Mouse (Mus musculus) testis, adult 2 months (tissue): ENCODE measurements around the gene Pdcd6ip. TPM values are rescaled to one million over a fixed set of nuclear protein-coding genes. Genes with fewer than 3 reads are reported as not detected.

Experiments used
- H3K27ac ChIP-seq: fragments of 200-500 bp; 2 replicates; pipeline ENCODE4 v1.5.1; 2012; ENCODE audit warnings: low read depth, low read length; ENCODE audit not compliant: control insufficient read depth, insufficient read depth
- H3K27me3 ChIP-seq: fragments of 200-500 bp; 2 replicates; pipeline ENCODE4 v1.6.1; 2012; ENCODE audit warnings: mild to moderate bottlenecking, low read length, moderate library complexity; ENCODE audit not compliant: control insufficient read depth, insufficient read depth
- H3K36me3 ChIP-seq: fragments of 200-500 bp; 2 replicates; pipeline ENCODE4 v1.6.1; 2012; ENCODE audit warnings: mild to moderate bottlenecking, low read length; ENCODE audit not compliant: control insufficient read depth, insufficient read depth
- H3K4me1 ChIP-seq: fragments of 200-500 bp; 2 replicates; pipeline ENCODE4 v1.6.1; 2012; ENCODE audit warnings: low read length; ENCODE audit not compliant: control insufficient read depth, insufficient read depth
- H3K4me3 ChIP-seq: fragments of 200-500 bp; 2 replicates; pipeline ENCODE4 v1.5.1; 2012; ENCODE audit warnings: low read depth, mild to moderate bottlenecking, low read length, moderate library complexity, mixed read lengths; ENCODE audit not compliant: control insufficient read depth
- CTCF ChIP-seq: fragments of 200-500 bp; IDR thresholded peaks from 2 replicates; pipeline ENCODE4 v1.5.1; 2012; ENCODE audit warnings: low read depth, mild to moderate bottlenecking, inconsistent platforms, low read length, moderate library complexity; ENCODE audit not compliant: control insufficient read depth, insufficient read depth, insufficient replicate concordance
- POLR2A ChIP-seq: fragments of 200-500 bp; IDR thresholded peaks from 2 replicates; pipeline ENCODE4 v1.6.1; 2012; ENCODE audit warnings: low read depth, mild to moderate bottlenecking, inconsistent platforms, low read length, moderate library complexity; ENCODE audit not compliant: control insufficient read depth
- polyA plus RNA-seq: library from polyadenylated mRNA; depleted of rRNA; stranded (reverse); fragments of >200 nt; gene quantifications from 2 replicates; pipeline ENCODE4 v1.2.3, GENCODE M21; 2012

The Pdcd6ip gene
- polyA plus RNA-seq, 1 experiment = 18.4 TPM

DNA sequence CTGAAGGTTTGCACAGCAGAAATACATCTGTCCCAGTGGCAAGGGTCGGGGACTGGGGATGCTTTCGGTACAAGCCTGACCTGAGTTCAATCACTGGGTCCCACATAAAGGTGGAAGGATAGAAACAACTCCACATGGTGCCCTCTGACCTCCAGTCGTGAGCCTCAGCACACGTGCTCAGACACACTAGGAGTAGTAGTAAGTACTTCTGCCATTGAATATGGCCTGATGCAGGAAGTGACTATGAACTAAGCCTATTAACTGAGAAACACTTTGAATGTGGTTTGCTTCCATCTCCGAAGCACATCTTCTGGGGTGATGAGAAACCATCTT lies 62.3 kb downstream of the Pdcd6ip start:
- no peak overlapping the region for H3K27ac ChIP-seq
- no peaks in the 10 kb centered on the region for H3K27me3 ChIP-seq
- peaks cover 3% of the 10 kb centered on the region for H3K4me1 ChIP-seq
- no peak overlapping the region for H3K4me3 ChIP-seq
- TF ChIP-seq CTCF = no peak
- TF ChIP-seq POLR2A = no peak
- H3K36me3 ChIP-seq = no peaks in the 10 kb centered on the region

DNA sequence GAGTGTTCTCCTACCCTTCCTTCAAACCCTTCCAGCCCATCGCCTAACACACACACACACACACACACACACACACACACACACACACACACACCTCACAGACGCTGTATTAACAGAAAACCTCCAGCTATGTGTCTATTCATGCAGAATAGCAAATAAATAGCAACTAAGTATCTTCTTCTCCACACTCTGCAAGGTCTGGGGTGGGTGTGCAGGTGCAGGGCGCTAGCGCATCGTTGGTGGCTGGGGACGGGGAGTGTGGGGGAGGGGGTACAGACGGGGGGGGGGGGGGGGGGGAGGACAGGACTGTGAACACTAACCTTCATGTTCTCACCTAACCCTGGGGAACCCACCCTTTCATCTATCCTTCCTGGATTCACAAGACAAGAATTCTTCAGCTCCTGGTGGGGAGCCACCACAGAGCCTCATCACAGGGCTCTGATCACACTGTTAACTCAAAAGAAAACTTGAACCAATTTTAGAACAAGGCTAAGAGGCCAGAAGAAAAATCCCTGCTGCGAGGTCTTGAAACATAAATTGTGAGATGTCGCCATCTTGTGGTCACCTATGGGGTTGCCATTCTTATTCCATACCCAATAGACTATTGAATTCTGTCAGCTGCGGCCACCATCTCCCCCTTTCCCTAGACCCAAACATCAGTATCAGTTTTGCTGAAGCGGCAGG lies 62.8 kb downstream of the Pdcd6ip start:
- Histone ChIP-seq H3K27me3 (no peaks in the 10 kb centered on the region), H3K4me3 (no peak overlapping the region), H3K36me3 (no peaks in the 10 kb centered on the region), H3K27ac (no peak overlapping the region), H3K4me1 (peaks cover 3% of the 10 kb centered on the region)
- TF ChIP-seq POLR2A = no peak
- peak; percentile 4; the same call in 1 of the 2 replicates for TF ChIP-seq CTCF

DNA sequence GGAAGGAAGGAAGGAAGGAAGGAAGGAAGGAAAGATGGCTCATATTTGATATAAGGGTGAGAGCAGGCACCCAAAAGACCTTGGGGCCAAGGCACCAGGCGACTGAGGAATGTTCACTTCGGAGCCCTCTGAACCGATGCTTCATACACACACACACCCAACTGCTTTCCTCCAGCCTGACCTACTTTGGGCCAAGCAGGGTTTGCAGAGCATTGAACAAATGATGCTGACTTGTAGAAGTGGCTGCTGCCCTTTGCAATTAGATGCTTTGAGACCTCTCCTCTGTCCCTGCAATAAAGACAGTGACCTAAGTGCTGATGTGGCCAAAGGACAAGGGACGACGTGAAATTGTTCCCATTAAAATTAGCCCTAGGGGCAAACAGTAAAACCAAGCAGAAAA lies 63.4 kb downstream of the Pdcd6ip start:
- H3K27ac ChIP-seq = no peak overlapping the region
- H3K4me1 ChIP-seq = peaks cover 3% of the 10 kb centered on the region
- H3K36me3 ChIP-seq = no peaks in the 10 kb centered on the region
- no peaks in the 10 kb centered on the region for H3K27me3 ChIP-seq
- no peak for TF ChIP-seq POLR2A
- no peak for TF ChIP-seq CTCF
- no peak overlapping the region for H3K4me3 ChIP-seq

DNA sequence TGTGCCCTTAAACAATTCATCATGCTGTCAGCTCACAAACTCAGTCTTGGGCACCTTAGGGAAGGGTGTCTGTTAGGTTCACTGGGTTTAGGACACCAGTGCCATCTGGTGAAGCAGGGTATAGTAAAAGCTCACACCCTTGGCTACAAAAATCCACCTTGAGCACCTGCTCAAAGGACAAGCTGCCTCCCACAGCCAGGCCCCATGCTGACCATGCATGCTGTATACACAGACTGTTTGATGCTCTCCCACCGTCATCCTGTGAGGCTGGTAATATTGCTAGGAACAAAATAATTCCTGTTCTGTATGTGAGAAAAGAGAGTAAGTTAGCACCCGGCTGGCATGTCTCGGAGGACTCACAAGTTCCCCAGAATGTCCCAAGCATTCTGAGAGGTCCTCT lies 64.0 kb downstream of the Pdcd6ip start:
- H3K27me3 ChIP-seq = no peaks in the 10 kb centered on the region
- H3K27ac ChIP-seq = no peak overlapping the region
- H3K4me1 ChIP-seq = peaks cover 3% of the 10 kb centered on the region
- no peak overlapping the region for H3K4me3 ChIP-seq
- no peak for TF ChIP-seq POLR2A
- TF ChIP-seq CTCF = no peak
- no peaks in the 10 kb centered on the region for H3K36me3 ChIP-seq

DNA sequence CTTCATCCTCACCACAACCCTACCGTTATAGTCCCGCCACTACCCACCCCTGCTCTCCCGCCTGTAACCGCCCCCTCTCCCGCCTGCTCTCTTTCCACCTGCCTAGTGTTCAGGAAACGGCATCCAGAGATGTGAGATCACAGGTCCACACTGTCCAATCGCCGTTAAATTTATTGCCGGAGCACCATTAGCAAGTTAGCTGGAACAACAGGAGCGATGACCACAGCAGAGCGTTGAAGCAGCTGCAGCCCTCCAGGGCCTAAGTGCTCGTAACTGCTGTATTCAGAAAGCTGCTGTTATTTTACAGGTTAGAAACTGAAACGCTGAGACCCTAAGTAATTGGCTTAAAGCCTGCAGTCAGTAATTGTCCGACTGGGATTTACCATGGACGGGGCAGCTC lies 64.4 kb downstream of the Pdcd6ip start:
- TF ChIP-seq CTCF (no peak), POLR2A (no peak)
- Histone ChIP-seq H3K27me3 (no peaks in the 10 kb centered on the region), H3K4me3 (no peak overlapping the region), H3K4me1 (peaks cover 3% of the 10 kb centered on the region), H3K27ac (no peak overlapping the region), H3K36me3 (no peaks in the 10 kb centered on the region)

DNA sequence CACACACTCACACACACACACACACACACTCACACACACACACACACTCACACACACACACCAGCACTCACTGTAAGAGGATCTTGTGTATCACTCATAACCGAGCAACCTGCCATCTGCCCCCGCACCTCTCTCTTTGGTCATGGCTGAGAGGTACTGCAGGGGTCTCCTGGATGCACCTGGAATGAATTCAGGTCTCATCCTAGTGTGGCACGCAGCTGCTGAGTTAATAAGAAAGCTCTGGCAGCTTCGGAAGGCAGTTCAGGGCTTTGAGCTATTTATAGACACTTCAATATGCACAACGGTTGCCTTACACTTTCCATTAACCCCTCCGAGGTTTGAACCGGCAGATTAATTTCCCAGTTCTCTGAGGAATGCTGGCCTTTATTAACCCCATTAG lies 73.1 kb downstream of the Pdcd6ip start:
- Histone ChIP-seq H3K27ac (no peak overlapping the region), H3K27me3 (no peaks in the 10 kb centered on the region), H3K4me1 (no peaks in the 10 kb centered on the region), H3K36me3 (no peaks in the 10 kb centered on the region), H3K4me3 (no peak overlapping the region)
- TF ChIP-seq POLR2A (no peak), CTCF (no peak)

DNA sequence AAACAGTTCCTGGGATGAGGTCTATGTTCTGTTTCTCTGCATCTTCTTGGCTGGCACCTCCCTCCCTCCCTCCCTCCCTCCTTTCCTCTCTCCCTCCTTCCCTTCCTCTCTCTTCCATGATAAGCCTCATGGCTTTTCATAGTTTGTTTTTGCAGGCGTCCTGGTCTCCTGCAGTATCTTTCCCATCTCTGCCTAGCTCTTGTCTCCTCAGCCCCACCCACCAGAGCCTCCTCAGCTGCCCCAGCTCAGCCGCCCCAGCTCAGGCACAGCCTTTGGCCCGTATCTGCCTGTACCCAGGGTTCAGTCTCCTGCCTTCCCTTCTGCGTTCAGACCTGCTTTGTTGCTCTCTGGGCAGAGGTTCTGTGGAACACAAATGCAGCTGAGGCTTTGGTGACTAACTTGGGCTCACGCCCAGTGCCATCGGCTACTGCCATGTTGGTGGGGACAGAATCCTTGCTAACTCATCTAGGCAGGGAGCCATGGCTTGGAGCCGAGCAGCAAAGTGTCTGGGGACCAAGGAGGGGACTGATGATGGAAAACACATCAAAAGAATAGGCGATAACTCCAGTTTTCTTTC lies 74.8 kb downstream of the Pdcd6ip start:
- TF ChIP-seq CTCF = no peak
- TF ChIP-seq POLR2A = no peak
- no peak overlapping the region for H3K4me3 ChIP-seq
- no peaks in the 10 kb centered on the region for H3K36me3 ChIP-seq
- no peaks in the 10 kb centered on the region for H3K27me3 ChIP-seq
- no peak overlapping the region for H3K27ac ChIP-seq
- H3K4me1 ChIP-seq = no peaks in the 10 kb centered on the region
